Comparison of ENCODE assay signal across 23 mouse cellular contexts in the genomic region with DNA sequence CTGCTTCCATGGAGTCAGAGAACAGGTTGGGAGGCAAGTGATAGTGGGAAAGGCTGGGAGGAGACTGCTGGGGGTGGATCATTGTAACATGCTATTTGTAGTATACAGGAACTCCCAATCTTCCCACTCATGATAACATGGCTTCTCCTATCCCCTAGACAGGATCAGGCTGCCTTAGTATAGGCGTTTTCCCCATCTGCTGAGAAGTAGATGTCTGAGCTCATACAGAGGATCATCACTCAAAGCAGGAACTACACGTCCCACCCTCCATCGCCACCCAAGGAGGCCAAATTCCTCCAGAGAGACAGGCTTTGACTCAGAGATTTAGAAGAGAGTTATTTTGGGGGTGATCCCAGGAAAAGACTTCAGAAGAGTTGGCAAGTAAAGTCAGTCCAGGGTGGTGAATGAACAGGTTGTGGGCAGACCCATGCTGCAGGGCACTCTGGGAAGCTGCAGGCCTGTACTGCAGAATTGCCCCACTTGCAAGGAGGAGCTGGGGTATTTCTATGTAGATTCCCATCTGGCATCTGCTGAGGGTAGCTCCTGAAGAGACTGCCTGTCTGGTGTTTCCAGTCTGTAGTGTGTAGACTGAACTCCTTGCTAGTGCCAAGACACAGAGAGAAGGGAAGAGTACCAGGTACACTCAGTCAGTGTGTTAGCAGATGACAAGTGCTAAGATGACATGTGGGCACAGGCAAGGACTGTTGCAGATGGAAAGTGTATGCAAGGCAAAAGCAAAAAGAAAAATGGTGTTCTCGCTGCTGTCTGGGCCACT.
A peak's percentile ranks its signal among the peaks of the same experiment; 100 is the strongest.
DNase-seq lines count a peak whose midpoint lies in the region; ATAC-seq and TF ChIP-seq lines count a peak whose summit lies in the region.
"Had no signal": no experiment of that assay in that cellular context is flagged by ENCODE, and none has a peak within 500 bp of the region (broad histone marks: within the 10 kb centered on the region; RNA-seq: fewer than 3 reads in every experiment).

No protein-coding gene starts in this region.

- H3K4me3 ChIP-seq in left cerebral cortex, adult 2 months, result no peak overlapping the region
- H3K4me3 ChIP-seq: embryonic facial prominence, embryonic 10.5 days; forebrain, embryonic 13.5 days; heart, embryonic 10.5 days; hindbrain, embryonic 12.5 days had no signal

- no peak overlapping the region for H3K27ac ChIP-seq in left cerebral cortex, adult 2 months
- H3K27ac ChIP-seq: embryonic facial prominence, embryonic 10.5 days; forebrain, embryonic 13.5 days; heart, embryonic 10.5 days; hindbrain, embryonic 12.5 days; hindbrain, postnatal 0 days had no signal

- peak; percentile 91 for ATAC-seq in frontal cortex, adult (ENCODE audit: low TSS enrichment)
- no peak for ATAC-seq in activated CD4-positive, CD25-positive, alpha-beta regulatory T cell, adult 4 months
- ATAC-seq: CD4-positive, CD25-positive, alpha-beta regulatory T cell, adult 4 months; forebrain, embryonic 13.5 days; forebrain, postnatal 0 days; hindbrain, postnatal 0 days had no signal

- TF ChIP-seq CTCF in left cerebral cortex, adult 2 months (IDR thresholded peaks at IDR 0.05), result no peak

- DNase-seq in frontal cortex, postnatal 25 days (ENCODE audit: low spot score in 2 of 2), result no peak
- peak; percentile 21 to 30 for DNase-seq in left cerebral cortex, adult 18-20 months (ENCODE audit: low spot score in 2 of 2)
- no peak for DNase-seq in left cerebral cortex, postnatal 10 days (ENCODE audit: extremely low spot score in 1 of 2, low spot score in 2 of 2)
- DNase-seq in left cerebral cortex, adult 2 months (ENCODE audit: extremely low spot score in 1 of 2, low spot score in 2 of 2), result peak; percentile 13 to 16
- peak; percentile 27 to 49 for DNase-seq in right cerebral cortex, postnatal 36 days (ENCODE audit: low spot score in 2 of 2)
- no peak for DNase-seq in thymus, adult 18-20 months
- DNase-seq: adrenal gland, postnatal 14 days; B cell, adult 2 months; cerebellum, adult 2 months; cerebellum, postnatal 10 days; forebrain, postnatal 0 days; gastrocnemius, postnatal 10 days; heart, adult 18-20 months; heart, postnatal 10 days; heart, postnatal 4 days had no signal

- intact Hi-C loops in left cerebral cortex, postnatal 10 days (cut with DNase I), result no loop called here
- intact Hi-C loops in left cerebral cortex, adult 2 months (cut with DNase I), result loop anchor here (2.0 to 5.0 kb wide), 3 partner anchors 39 to 509 kb away; no protein-coding TSS in a partner anchor

Comparison
In these comparisons a context has a peak if more than half of its experiments do, and no peak if none do; other contexts are left out.
1. DNase-seq: peak in left cerebral cortex, adult 18-20 months (2 of 2), left cerebral cortex, adult 2 months (2 of 2) and right cerebral cortex, postnatal 36 days (2 of 2); none in frontal cortex, postnatal 25 days (0 of 2), left cerebral cortex, postnatal 10 days (0 of 2) and thymus, adult 18-20 months (0 of 2).